Mouse (Mus musculus): ENCODE measurements around the gene Scfd2. TPM values are rescaled to one million over a fixed set of nuclear protein-coding genes. Genes with fewer than 3 reads are reported as not detected.

Gene Scfd2
- polyA plus RNA-seq, 1 experiment from 2014 or later = 20.1 TPM

DNA sequence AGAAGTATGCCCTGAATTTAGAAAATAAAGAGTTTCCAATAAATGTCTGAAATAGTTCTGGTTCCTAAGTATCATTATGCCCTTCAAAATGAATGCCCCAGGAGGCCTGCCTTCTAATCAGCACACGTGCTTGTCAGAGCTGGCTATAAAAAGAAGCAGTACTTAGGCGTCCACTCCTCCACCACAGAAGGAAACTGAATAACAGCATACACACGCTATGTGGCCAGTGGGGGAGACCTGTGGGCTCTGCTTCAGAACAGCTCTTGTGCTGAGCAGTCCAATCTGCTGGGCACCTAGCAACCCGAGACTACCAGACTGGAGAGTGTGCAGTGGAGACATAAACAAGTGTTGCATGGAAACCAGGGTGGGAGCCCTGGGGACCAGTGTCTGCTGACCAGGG is 231.4 kb downstream of the Scfd2 start:
- no peaks in the 10 kb centered on the region for H3K36me3 ChIP-seq (ENCODE audit: control insufficient read depth, insufficient read depth, low read length)
- H3K4me2 ChIP-seq (ENCODE audit: low read length) = no peak overlapping the region
- no peak overlapping the region for H3K4me3 ChIP-seq (ENCODE audit: low read length)
- H3K4me1 ChIP-seq (ENCODE audit: control insufficient read depth, insufficient read depth, low read depth, low read length) = peaks cover 3% of the 10 kb centered on the region; the same call in 1 of the 2 replicates
- ATAC-seq = peak; percentile 48; the same call in 1 of the 2 replicates
- 35% methylated on average over 4 of the region's 4 CpGs for WGBS
- H3K27me3 ChIP-seq (replicated peaks; ENCODE audit: control insufficient read depth, insufficient read depth, low read length) = no peaks in the 10 kb centered on the region
- H3K27ac ChIP-seq (ENCODE audit: low read depth, low read length) = no peak overlapping the region
- no peak overlapping the region for H3K9ac ChIP-seq (ENCODE audit: low read depth, low read length)
- H3K9me3 ChIP-seq (ENCODE audit: control insufficient read depth, low read length) = no peaks in the 10 kb centered on the region

DNA sequence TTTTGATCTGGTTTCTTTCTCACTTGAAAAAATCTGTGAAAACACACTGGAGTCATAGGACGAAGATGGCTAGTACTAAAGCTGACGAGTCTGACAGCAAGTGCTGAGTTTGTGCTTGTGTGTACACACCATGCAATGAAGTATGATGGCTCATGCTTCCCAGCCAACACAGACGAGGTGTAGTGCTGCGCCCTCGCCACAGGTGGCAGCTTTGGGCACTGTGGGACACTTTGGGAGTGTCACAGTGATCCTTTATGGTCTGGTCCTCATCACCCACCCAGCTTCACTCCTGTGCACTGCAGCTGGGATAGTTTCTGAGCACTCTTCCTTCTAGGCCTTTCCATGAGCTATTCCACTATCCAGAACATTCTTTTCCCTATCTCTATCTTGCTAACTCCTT is 234.4 kb downstream of the Scfd2 start:
- H3K4me2 ChIP-seq (ENCODE audit: low read length) = no peak overlapping the region
- no peak overlapping the region for H3K4me3 ChIP-seq (ENCODE audit: low read length)
- WGBS = 90% methylated on average over 5 of the region's 5 CpGs
- no peak overlapping the region for H3K27ac ChIP-seq (ENCODE audit: low read depth, low read length)
- no peak for ATAC-seq
- peaks cover 3% of the 10 kb centered on the region; the same call in 1 of the 2 replicates for H3K4me1 ChIP-seq (ENCODE audit: control insufficient read depth, insufficient read depth, low read depth, low read length)
- H3K9me3 ChIP-seq (ENCODE audit: control insufficient read depth, low read length) = no peaks in the 10 kb centered on the region
- H3K9ac ChIP-seq (ENCODE audit: low read depth, low read length) = no peak overlapping the region
- H3K27me3 ChIP-seq (replicated peaks; ENCODE audit: control insufficient read depth, insufficient read depth, low read length) = no peaks in the 10 kb centered on the region
- H3K36me3 ChIP-seq (ENCODE audit: control insufficient read depth, insufficient read depth, low read length) = no peaks in the 10 kb centered on the region

GRCm38 (mm10) chr5:74296096-74296495 is 235.5 kb downstream of the Scfd2 start:
- 54% methylated on average over 5 of the region's 5 CpGs for WGBS
- 0 out of 2 replicates have a peak, but pooled peaks have one; percentile 37 for ATAC-seq

GRCm38 (mm10) chr5:74293513-74293912 is 238.0 kb downstream of the Scfd2 start:
- H3K4me1 ChIP-seq (ENCODE audit: control insufficient read depth, insufficient read depth, low read depth, low read length) = no peaks in the 10 kb centered on the region
- no peaks in the 10 kb centered on the region for H3K36me3 ChIP-seq (ENCODE audit: control insufficient read depth, insufficient read depth, low read length)
- no peak overlapping the region for H3K27ac ChIP-seq (ENCODE audit: low read depth, low read length)
- H3K9me3 ChIP-seq (ENCODE audit: control insufficient read depth, low read length) = no peaks in the 10 kb centered on the region
- no peak overlapping the region for H3K9ac ChIP-seq (ENCODE audit: low read depth, low read length)
- no peak for ATAC-seq
- H3K4me3 ChIP-seq (ENCODE audit: low read length) = no peak overlapping the region
- WGBS = 61% methylated on average over 5 of the region's 5 CpGs
- no peak overlapping the region for H3K4me2 ChIP-seq (ENCODE audit: low read length)
- H3K27me3 ChIP-seq (replicated peaks; ENCODE audit: control insufficient read depth, insufficient read depth, low read length) = no peaks in the 10 kb centered on the region

More at GRCm38 (mm10) chr5:74296096-74296495, 235.5 kb downstream of the Scfd2 start:
- Histone ChIP-seq H3K4me3 (ENCODE audit: low read length) (no peak overlapping the region), H3K4me1 (ENCODE audit: control insufficient read depth, insufficient read depth, low read depth, low read length) (peaks cover 3% of the 10 kb centered on the region; the same call in 1 of the 2 replicates), H3K4me2 (ENCODE audit: low read length) (no peak overlapping the region), H3K27me3 (replicated peaks; ENCODE audit: control insufficient read depth, insufficient read depth, low read length) (no peaks in the 10 kb centered on the region), H3K27ac (ENCODE audit: low read depth, low read length) (no peak overlapping the region), H3K36me3 (ENCODE audit: control insufficient read depth, insufficient read depth, low read length) (no peaks in the 10 kb centered on the region), H3K9me3 (ENCODE audit: control insufficient read depth, low read length) (no peaks in the 10 kb centered on the region), H3K9ac (ENCODE audit: low read depth, low read length) (no peak overlapping the region)

DNA sequence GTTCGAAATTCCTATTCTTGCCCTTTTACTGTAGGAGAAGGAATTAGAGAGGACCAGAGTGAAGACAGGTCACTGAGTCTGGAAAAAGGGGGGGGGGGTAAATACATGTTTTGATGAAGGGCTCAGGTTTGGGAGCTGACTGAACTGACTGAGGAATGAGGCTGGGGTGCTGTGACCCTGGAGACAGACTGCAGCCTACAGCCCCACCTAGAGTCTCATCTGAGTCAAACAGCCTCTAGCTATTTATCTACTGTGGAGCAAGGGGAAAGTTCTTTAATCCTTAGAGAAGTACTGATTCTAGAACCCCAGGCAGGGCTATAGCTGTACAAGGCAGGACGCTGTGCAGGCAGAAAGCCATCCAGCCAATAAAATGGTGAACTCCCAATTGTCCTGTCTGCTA is 239.5 kb downstream of the Scfd2 start:
- H3K27me3 ChIP-seq (replicated peaks; ENCODE audit: control insufficient read depth, insufficient read depth, low read length) = no peaks in the 10 kb centered on the region
- no peaks in the 10 kb centered on the region for H3K9me3 ChIP-seq (ENCODE audit: control insufficient read depth, low read length)
- H3K9ac ChIP-seq (ENCODE audit: low read depth, low read length) = no peak overlapping the region
- H3K36me3 ChIP-seq (ENCODE audit: control insufficient read depth, insufficient read depth, low read length) = no peaks in the 10 kb centered on the region
- no peak overlapping the region for H3K4me2 ChIP-seq (ENCODE audit: low read length)
- no peaks in the 10 kb centered on the region for H3K4me1 ChIP-seq (ENCODE audit: control insufficient read depth, insufficient read depth, low read depth, low read length)
- no peak overlapping the region for H3K27ac ChIP-seq (ENCODE audit: low read depth, low read length)
- 75% methylated on average over 2 of the region's 2 CpGs for WGBS
- H3K4me3 ChIP-seq (ENCODE audit: low read length) = no peak overlapping the region
- no peak for ATAC-seq

DNA sequence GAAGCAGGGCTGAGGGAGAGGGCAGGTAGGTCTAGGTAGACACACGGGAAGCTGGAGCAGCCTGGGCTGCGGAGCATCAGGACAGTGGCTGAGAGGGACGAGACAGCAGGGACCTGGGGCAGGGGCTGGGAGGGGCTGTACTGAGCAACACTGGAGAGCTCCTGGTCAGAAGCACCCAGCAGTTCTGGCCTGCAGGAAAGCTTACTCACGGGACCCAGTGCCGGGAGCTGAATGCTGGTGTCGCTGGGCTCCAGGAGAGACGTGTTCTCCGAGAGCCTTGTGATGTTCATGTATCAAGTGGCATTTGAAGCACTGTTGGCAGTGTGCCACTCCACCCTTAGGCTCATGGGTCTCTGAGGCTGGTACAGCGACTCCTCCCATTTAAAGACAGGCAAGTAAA is 240.0 kb downstream of the Scfd2 start:
- no peaks in the 10 kb centered on the region for H3K4me1 ChIP-seq (ENCODE audit: control insufficient read depth, insufficient read depth, low read depth, low read length)
- no peak for ATAC-seq
- no peak overlapping the region for H3K4me3 ChIP-seq (ENCODE audit: low read length)
- no peak overlapping the region for H3K27ac ChIP-seq (ENCODE audit: low read depth, low read length)
- H3K9me3 ChIP-seq (ENCODE audit: control insufficient read depth, low read length) = no peaks in the 10 kb centered on the region
- H3K36me3 ChIP-seq (ENCODE audit: control insufficient read depth, insufficient read depth, low read length) = no peaks in the 10 kb centered on the region
- 62% methylated on average over 9 of the region's 9 CpGs for WGBS
- H3K9ac ChIP-seq (ENCODE audit: low read depth, low read length) = no peak overlapping the region
- H3K4me2 ChIP-seq (ENCODE audit: low read length) = no peak overlapping the region
- H3K27me3 ChIP-seq (replicated peaks; ENCODE audit: control insufficient read depth, insufficient read depth, low read length) = no peaks in the 10 kb centered on the region

GRCm38 (mm10) chr5:74289957-74290356 is 241.6 kb downstream of the Scfd2 start:
- no peak for ATAC-seq
- H3K27ac ChIP-seq (ENCODE audit: low read depth, low read length) = no peak overlapping the region
- H3K4me3 ChIP-seq (ENCODE audit: low read length) = no peak overlapping the region
- no peaks in the 10 kb centered on the region for H3K27me3 ChIP-seq (replicated peaks; ENCODE audit: control insufficient read depth, insufficient read depth, low read length)
- no peak overlapping the region for H3K9ac ChIP-seq (ENCODE audit: low read depth, low read length)
- H3K9me3 ChIP-seq (ENCODE audit: control insufficient read depth, low read length) = no peaks in the 10 kb centered on the region
- H3K4me2 ChIP-seq (ENCODE audit: low read length) = no peak overlapping the region
- 88% methylated on average over 6 of the region's 6 CpGs for WGBS
- H3K4me1 ChIP-seq (ENCODE audit: control insufficient read depth, insufficient read depth, low read depth, low read length) = no peaks in the 10 kb centered on the region; the same call in 1 of the 2 replicates
- no peaks in the 10 kb centered on the region for H3K36me3 ChIP-seq (ENCODE audit: control insufficient read depth, insufficient read depth, low read length)

- WGBS = 88% methylated on average over 2 of the region's 2 CpGs
- no peak overlapping the region for H3K4me3 ChIP-seq (ENCODE audit: low read length)
Measured at GRCm38 (mm10) chr5:74288206-74288605, 243.4 kb downstream of the Scfd2 start.

DNA sequence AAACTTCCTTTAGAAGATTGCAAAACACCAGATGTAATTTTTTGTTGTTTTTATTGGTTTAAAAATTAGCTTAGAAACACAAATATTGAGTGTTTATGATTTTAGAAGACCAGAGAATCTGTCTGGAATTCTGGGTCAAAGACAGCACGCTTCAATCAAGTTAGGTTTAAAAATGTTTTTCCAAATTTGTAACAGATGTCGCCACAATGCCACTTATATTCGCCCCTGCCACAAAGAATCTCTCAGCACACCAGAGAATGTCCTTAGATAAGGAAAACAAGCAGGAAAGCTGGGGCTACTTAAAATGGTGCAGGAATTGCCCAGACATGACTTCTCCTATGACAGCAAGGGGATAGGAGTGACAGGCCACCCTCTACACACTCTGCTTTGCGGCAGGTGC is 245.3 kb downstream of the Scfd2 start:
- no peaks in the 10 kb centered on the region for H3K36me3 ChIP-seq (ENCODE audit: control insufficient read depth, insufficient read depth, low read length)
- H3K27ac ChIP-seq (ENCODE audit: low read depth, low read length) = no peak overlapping the region
- no peaks in the 10 kb centered on the region; the same call in 1 of the 2 replicates for H3K4me1 ChIP-seq (ENCODE audit: control insufficient read depth, insufficient read depth, low read depth, low read length)
- H3K4me2 ChIP-seq (ENCODE audit: low read length) = no peak overlapping the region
- H3K27me3 ChIP-seq (replicated peaks; ENCODE audit: control insufficient read depth, insufficient read depth, low read length) = no peaks in the 10 kb centered on the region
- 85% methylated on average over 4 of the region's 4 CpGs for WGBS
- ATAC-seq = no peak
- H3K9me3 ChIP-seq (ENCODE audit: control insufficient read depth, low read length) = no peaks in the 10 kb centered on the region
- H3K9ac ChIP-seq (ENCODE audit: low read depth, low read length) = no peak overlapping the region
- no peak overlapping the region for H3K4me3 ChIP-seq (ENCODE audit: low read length)

More at GRCm38 (mm10) chr5:74288206-74288605, 243.4 kb downstream of the Scfd2 start:
- ATAC-seq = no peak
- Histone ChIP-seq H3K4me1 (ENCODE audit: control insufficient read depth, insufficient read depth, low read depth, low read length) (no peaks in the 10 kb centered on the region; the same call in 1 of the 2 replicates), H3K4me2 (ENCODE audit: low read length) (no peak overlapping the region), H3K36me3 (ENCODE audit: control insufficient read depth, insufficient read depth, low read length) (no peaks in the 10 kb centered on the region), H3K27me3 (replicated peaks; ENCODE audit: control insufficient read depth, insufficient read depth, low read length) (no peaks in the 10 kb centered on the region), H3K27ac (ENCODE audit: low read depth, low read length) (no peak overlapping the region), H3K9me3 (ENCODE audit: control insufficient read depth, low read length) (no peaks in the 10 kb centered on the region), H3K9ac (ENCODE audit: low read depth, low read length) (no peak overlapping the region)

- H3K36me3 ChIP-seq (ENCODE audit: control insufficient read depth, insufficient read depth, low read length) = no peaks in the 10 kb centered on the region
- H3K4me1 ChIP-seq (ENCODE audit: control insufficient read depth, insufficient read depth, low read depth, low read length) = no peaks in the 10 kb centered on the region; the same call in 1 of the 2 replicates
- no peak overlapping the region for H3K27ac ChIP-seq (ENCODE audit: low read depth, low read length)
- 64% methylated on average over 7 of the region's 7 CpGs for WGBS
- no peak overlapping the region for H3K4me2 ChIP-seq (ENCODE audit: low read length)
- no peak for ATAC-seq
- no peak overlapping the region for H3K4me3 ChIP-seq (ENCODE audit: low read length)
- H3K9me3 ChIP-seq (ENCODE audit: control insufficient read depth, low read length) = no peaks in the 10 kb centered on the region
- no peak overlapping the region for H3K9ac ChIP-seq (ENCODE audit: low read depth, low read length)
- no peaks in the 10 kb centered on the region for H3K27me3 ChIP-seq (replicated peaks; ENCODE audit: control insufficient read depth, insufficient read depth, low read length)
Measured at GRCm38 (mm10) chr5:74285764-74286163, 245.8 kb downstream of the Scfd2 start.
